25 mouse cellular contexts compared by ENCODE assay signal in the genomic region with DNA sequence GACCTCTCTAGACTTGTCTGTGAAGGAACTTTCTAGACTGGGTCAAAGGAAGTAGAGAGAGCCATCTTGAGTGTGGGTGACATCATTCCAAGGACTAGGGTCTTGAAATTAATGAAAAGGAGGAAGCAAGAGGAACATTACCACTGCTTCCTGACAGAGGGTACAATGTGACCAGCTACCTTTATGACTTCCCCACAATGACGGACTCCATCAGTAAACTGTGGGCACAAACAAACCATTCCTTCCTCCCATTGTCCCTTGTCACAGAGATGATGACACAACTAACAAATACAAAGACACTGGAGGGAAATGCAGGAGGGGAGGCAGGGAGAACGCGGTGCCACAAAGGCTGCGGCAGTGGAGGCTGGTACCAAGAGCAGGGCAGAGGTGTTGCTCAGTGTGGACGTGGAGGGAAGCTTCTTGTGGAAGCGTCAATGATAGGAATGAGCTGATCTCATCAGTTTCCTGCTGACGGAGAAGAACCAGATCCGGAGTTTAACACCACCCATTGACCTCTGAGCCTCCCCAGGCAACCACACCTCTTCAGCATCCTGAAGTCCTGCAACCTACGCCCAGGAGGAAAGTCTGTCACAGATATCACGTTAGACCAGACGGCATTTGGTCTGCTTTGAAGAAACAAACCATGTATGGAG.
DNase-seq lines count a peak whose midpoint lies in the region; ATAC-seq and TF ChIP-seq lines count a peak whose summit lies in the region.
"Had no signal": no experiment of that assay in that cellular context is flagged by ENCODE, and none has a peak within 500 bp of the region (broad histone marks: within the 10 kb centered on the region; RNA-seq: fewer than 3 reads in every experiment).

No protein-coding gene starts in this region.

- H3K79me2 ChIP-seq in heart, adult 2 months (replicated peaks; ENCODE audit: control insufficient read depth, insufficient read depth, low read length), result no peaks in the 10 kb centered on the region

- TF ChIP-seq EP300 in heart, adult 2 months (IDR thresholded peaks at IDR 0.05; ENCODE audit: insufficient read depth, low read depth, low read length), result no peak

- no peak overlapping the region for H3K9ac ChIP-seq in heart, embryonic 14.5 days (ENCODE audit: low read length)
- H3K9ac ChIP-seq in heart, adult 2 months (ENCODE audit: low read depth, low read length), result no peak overlapping the region
- H3K9ac ChIP-seq in kidney, postnatal 0 days (ENCODE audit: low read depth, low read length), result no peak overlapping the region
- H3K9ac ChIP-seq: hindbrain, embryonic 13.5 days; kidney, embryonic 15.5 days; limb, embryonic 13.5 days; liver, embryonic 14.5 days; midbrain, embryonic 12.5 days; stomach, embryonic 15.5 days had no signal

- H3K36me3 ChIP-seq in heart, embryonic 14.5 days (ENCODE audit: control insufficient read depth, insufficient read depth, low read length), result no peaks in the 10 kb centered on the region
- no peaks in the 10 kb centered on the region for H3K36me3 ChIP-seq in heart, adult 2 months (ENCODE audit: control insufficient read depth, insufficient read depth, low read length)
- H3K36me3 ChIP-seq in kidney, postnatal 0 days (ENCODE audit: insufficient read depth, low read length), result no peaks in the 10 kb centered on the region
- H3K36me3 ChIP-seq: forebrain, embryonic 10.5 days; G1E; hindbrain, embryonic 13.5 days; kidney, embryonic 15.5 days; limb, embryonic 13.5 days; midbrain, embryonic 12.5 days; stomach, embryonic 15.5 days had no signal

- intact Hi-C loops in heart, adult 2 months (cut with DNase I), result no loop called here

- H3K9me3 ChIP-seq in heart, embryonic 14.5 days (ENCODE audit: control insufficient read depth, low read length), result no peaks in the 10 kb centered on the region
- no peaks in the 10 kb centered on the region for H3K9me3 ChIP-seq in kidney, postnatal 0 days (replicated peaks; ENCODE audit: low read length)
- H3K9me3 ChIP-seq: forebrain, embryonic 10.5 days; G1E; hindbrain, embryonic 13.5 days; kidney, embryonic 15.5 days; limb, embryonic 13.5 days; midbrain, embryonic 12.5 days; stomach, embryonic 15.5 days had no signal

- no peak for TF ChIP-seq POLR2A in heart, adult 2 months (IDR thresholded peaks at IDR 0.05; ENCODE audit: insufficient read depth, low read depth, low read length)

- no peak overlapping the region for H3K27ac ChIP-seq in heart, embryonic 14.5 days (replicated peaks in 1 of 2; ENCODE audit: control insufficient read depth in 1 of 2, insufficient read depth in 1 of 2, low read depth in 2 of 2, low read length in 2 of 2)
- H3K27ac ChIP-seq in heart, adult 2 months, result no peak overlapping the region
- H3K27ac ChIP-seq in kidney, postnatal 0 days, result no peak overlapping the region
- H3K27ac ChIP-seq: forebrain, embryonic 10.5 days; hindbrain, embryonic 13.5 days; kidney, embryonic 15.5 days; limb, embryonic 13.5 days; liver, embryonic 14.5 days; midbrain, embryonic 12.5 days; stomach, embryonic 15.5 days had no signal

- DNase-seq in heart, adult 2 months, result no peak
- no peak for DNase-seq in kidney, postnatal 0 days (ENCODE audit: low spot score)
- no peak for DNase-seq in kidney, adult 11 months
- DNase-seq in lung, postnatal 10 days, result peak; percentile 13
- no peak for DNase-seq in lung, postnatal 25 days (ENCODE audit: low spot score)
- peak; percentile 85 for DNase-seq in yolk sac, embryonic 10.5 days (ENCODE audit: low spot score)
- DNase-seq: adrenal gland, adult 2 months; B cell, adult 2 months; cerebellum, adult 11-12 months; cerebellum, postnatal 10 days; gastrocnemius, postnatal 14 days; kidney, postnatal 4 days; thymus, postnatal 36 days had no signal

- 28% methylated on average over 11 of the region's 11 CpGs for WGBS in heart, embryonic 14.5 days
- WGBS in heart, adult 2 months, result 20% methylated on average over 11 of the region's 11 CpGs
- WGBS in kidney, postnatal 0 days, result 73% methylated on average over 11 of the region's 11 CpGs

- no peaks in the 10 kb centered on the region for H3K27me3 ChIP-seq in heart, embryonic 14.5 days (ENCODE audit: control insufficient read depth, insufficient read depth, low read length)
- no peaks in the 10 kb centered on the region for H3K27me3 ChIP-seq in heart, adult 2 months (ENCODE audit: control insufficient read depth, insufficient read depth, low read length)
- H3K27me3 ChIP-seq in kidney, postnatal 0 days (ENCODE audit: insufficient read depth, low read length), result no peaks in the 10 kb centered on the region
- H3K27me3 ChIP-seq: CH12.LX; hindbrain, embryonic 13.5 days; kidney, embryonic 15.5 days; limb, embryonic 13.5 days; midbrain, embryonic 12.5 days; Patski; stomach, embryonic 15.5 days had no signal

- TF ChIP-seq CTCF in heart, adult 2 months (IDR thresholded peaks at IDR 0.05), result no peak
- TF ChIP-seq CTCF in kidney, postnatal 0 days (IDR thresholded peaks at IDR 0.05; ENCODE audit: low read depth), result no peak

- ATAC-seq in heart, embryonic 14.5 days (ENCODE audit: insufficient number of reproducible peaks, insufficient read depth, low FRiP score, low read depth), result peak; percentile 54
- ATAC-seq in kidney, postnatal 0 days (replicated peaks; ENCODE audit: low FRiP score, low read depth), result peak; percentile 33; the same call in 1 of the 2 replicates
- ATAC-seq: forebrain, embryonic 16.5 days; Patski had no signal

- peaks cover 2 to 6% of the 10 kb centered on the region in 2 experiments; a peak in 3 of 4 replicates for H3K4me1 ChIP-seq in heart, embryonic 14.5 days (ENCODE audit: control insufficient read depth in 2 of 2, insufficient read depth in 2 of 2, low read length in 2 of 2)
- no peaks in the 10 kb centered on the region for H3K4me1 ChIP-seq in heart, adult 2 months (ENCODE audit: control insufficient read depth, insufficient read depth, low read length)
- no peaks in the 10 kb centered on the region for H3K4me1 ChIP-seq in kidney, postnatal 0 days (replicated peaks; ENCODE audit: insufficient read depth, low read length)
- H3K4me1 ChIP-seq: limb, embryonic 13.5 days; stomach, embryonic 15.5 days had no signal

- H3K4me2 ChIP-seq in heart, embryonic 14.5 days (ENCODE audit: low read length), result no peak overlapping the region
- H3K4me2 ChIP-seq in kidney, postnatal 0 days (ENCODE audit: low read length), result no peak overlapping the region
- H3K4me2 ChIP-seq: hindbrain, embryonic 13.5 days; kidney, embryonic 15.5 days; limb, embryonic 13.5 days; midbrain, embryonic 12.5 days; stomach, embryonic 15.5 days had no signal

- no peak overlapping the region for H3K4me3 ChIP-seq in heart, embryonic 14.5 days (ENCODE audit: control insufficient read depth in 1 of 2, insufficient read depth in 1 of 2, low read depth in 1 of 2, low read length in 2 of 2)
- no peak overlapping the region for H3K4me3 ChIP-seq in heart, adult 2 months
- H3K4me3 ChIP-seq in kidney, postnatal 0 days (replicated peaks; ENCODE audit: low read depth, low read length), result no peak overlapping the region
- H3K4me3 ChIP-seq: forebrain, embryonic 10.5 days; hindbrain, embryonic 13.5 days; kidney, embryonic 15.5 days; limb, embryonic 13.5 days; midbrain, embryonic 12.5 days; stomach, embryonic 15.5 days had no signal

Comparison
In these comparisons a context has a peak if more than half of its experiments do, and no peak if none do; other contexts are left out.
1. DNase-seq: peak in lung, postnatal 10 days (single experiment) and yolk sac, embryonic 10.5 days (single experiment); none in heart, adult 2 months (0 of 2), kidney, postnatal 0 days (single experiment), kidney, adult 11 months (single experiment) and lung, postnatal 25 days (single experiment).